Mouse (Mus musculus): ENCODE measurements around the gene Srbd1. TPM values are rescaled to one million over a fixed set of nuclear protein-coding genes. Genes with fewer than 3 reads are reported as not detected.

The Srbd1 gene
- total RNA-seq (2023): 18.1 to 24.1 TPM (median 22.8 TPM) in 4 replicates

DNA sequence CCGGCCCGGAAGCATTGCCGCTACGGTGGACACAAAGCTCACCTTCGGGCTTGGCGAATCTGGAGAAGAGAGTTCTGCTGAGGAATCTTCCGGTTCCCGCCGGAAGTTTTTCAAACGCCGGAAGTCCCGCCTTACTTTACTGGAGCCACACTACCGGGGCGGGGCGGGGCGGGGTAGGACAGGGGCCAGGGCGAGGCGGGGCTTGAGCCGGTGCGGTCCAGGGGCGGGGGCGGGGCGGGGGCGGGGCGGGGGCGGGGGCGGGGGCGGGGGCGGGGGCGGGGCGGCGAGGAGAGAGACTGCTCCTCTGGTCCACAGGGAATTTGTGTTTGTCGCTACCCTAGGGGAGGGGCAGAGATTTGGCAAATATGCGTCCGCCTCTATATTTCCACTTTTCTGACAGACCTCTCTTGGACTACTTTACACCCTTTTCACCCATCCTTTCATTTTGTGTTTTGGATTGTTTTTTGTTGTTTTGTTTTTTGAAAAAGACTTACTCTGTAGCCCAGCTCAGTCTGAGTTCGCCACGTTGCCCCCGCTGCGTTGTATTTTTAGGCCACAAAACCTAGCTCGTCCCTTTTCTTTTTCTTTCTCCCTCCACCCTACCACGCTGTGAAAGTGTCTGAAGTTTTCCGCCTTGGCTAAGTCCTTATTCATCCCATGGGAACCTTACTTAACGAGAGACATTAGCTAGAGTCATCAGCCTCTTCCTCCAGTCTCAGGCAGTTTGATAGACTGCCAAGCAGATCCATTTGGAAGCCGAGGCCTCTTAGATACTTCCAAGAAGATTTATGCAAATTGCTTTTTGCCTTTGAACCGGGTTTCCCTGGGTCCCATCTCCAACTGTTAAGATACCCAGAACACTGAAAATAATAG, at the start of gene Srbd1:
Gene Srbd1, minus strand, starts transcription at position 97 of the 873 bp plus-strand sequence.

DNA sequence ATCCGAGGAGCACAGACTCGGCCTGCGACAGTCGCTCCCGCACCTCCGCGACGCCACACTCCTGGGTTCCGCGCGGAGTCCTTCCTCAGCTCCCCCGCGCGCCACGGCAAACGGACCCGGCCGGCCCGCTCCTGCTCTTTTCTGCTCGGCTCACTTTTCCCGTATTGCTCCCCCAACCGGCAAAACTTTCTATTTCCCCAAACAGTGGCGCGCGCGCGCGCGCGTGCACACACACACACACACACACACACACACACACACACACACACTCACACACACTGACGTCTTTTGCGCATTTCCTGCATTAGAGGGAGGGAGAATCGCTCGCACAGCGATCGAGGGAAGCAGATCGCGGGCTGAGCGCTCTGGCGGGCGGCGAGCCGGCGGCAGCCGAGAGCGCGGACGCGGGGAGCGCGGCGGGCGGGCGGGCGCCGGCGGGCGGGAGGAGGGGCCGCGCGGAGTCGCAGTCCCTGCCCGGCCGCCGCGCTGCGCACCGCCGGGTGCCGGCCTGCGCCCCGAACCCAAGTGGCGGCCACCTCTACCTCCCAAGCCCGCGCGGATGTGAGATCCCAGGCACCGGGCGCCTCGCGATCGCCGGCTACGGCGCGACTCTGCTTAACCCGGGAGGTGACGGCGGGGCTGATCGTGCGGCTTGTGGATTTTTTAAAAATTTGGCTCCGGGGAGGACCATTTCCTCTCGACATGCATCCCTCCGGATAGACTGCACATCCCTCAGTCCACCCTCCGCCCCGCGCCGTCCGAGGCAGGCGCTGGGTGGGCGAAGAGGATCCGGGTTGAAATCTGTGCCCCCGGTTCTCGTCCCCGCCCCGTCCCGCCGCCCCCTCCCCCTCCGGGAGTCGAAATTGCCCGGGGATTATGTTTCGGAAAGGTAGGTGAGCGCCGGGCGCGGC, 22.6 kb upstream of the Srbd1 start, which contains the start of gene Prkce:
Gene Prkce, plus strand, starts transcription at position 466 of the 911 bp plus-strand sequence.

Other genes starting within 250 kb of the Srbd1 start
- gene Prkce, start 22.6 kb upstream of the Srbd1 start, total RNA-seq (2023): 128 to 156 TPM (median 138 TPM) in 4 replicates

Measured in B cell, adult 62 days (primary cell).